Mouse (Mus musculus) kidney, adult 9 months (tissue): ENCODE results near the gene Il17f.
"Not testable (repeated sequence)": the region's sequence is repeated elsewhere in the genome, so short reads cannot be mapped to it uniquely, and the experiment has no call there.

Experiments
- DNase-seq: peaks from one replicate; pipeline ENCODE4 v3.0.0; 2022

Il17f gene

DNA sequence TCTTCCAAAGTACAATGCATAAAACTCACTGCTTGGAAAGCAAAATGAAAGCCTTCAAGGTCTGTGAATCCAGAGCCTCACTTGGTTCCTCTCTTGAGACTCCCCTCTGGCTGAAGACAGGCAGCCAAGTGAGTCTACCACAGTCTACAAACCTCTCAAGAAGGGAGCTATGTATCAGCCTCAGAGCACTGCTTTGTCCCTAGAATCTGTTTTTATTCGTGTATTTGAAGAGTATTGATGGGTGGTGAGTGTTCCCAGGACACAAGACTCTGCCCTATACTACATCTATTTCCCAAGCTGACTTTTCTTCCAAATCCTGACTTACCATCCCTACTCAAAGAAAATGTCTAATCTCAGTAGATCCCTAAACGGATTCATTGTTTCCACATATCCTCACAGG is 12.1 kb downstream of the Il17f start:
- no peak for DNase-seq

DNA sequence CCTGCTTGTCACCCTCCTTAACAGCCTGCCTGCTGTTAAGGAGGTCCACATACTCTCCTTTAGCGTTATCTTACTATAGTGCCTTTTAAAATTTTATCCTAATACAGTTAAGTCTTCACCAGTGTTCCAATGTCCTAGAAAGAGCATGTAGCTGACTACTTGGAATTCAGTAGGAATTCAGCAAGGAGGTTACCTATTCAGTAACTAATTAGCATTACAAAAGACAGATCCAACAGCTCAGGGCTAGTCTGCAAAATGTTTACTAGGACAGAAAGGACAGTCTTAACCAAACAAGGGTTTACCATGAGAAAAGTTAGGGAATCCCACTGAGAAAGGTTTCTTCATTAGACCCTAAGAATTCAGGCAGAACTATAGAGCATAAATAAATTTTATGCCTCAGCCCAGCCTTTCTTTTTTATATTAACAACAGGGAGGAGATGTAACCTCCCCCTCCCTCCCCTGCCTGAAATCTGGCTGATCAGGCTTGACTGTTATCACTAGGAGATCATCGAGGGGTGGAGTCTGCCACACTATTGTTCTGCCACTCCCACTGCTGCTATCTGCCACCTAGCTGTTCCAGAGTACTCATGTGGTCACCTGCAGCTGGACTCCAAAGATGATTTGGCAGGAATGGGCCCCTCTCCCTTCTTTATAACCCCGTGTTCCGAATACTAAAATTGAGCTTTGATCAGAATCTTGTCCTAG is 16.2 kb downstream of the Il17f start:
- not testable (repeated sequence) for DNase-seq

DNA sequence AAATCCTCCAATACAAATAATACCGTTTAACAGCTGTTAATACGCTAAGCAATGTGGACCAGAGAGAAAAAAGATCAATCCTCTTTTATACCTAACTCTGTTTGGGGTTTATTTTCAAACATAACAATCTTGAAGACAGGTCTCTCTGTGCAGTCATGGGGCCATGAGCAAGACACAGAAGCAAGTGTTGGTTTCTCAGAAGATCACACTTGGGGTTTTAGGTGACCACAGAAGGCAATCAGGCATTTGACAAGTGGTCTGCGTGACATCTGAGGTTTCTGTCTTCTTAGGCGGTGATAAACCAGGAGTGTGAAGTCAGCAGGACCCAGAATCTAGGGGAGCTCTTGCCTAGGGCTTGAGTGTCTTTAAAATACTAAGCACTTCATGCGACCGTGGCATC is 23.9 kb downstream of the Il17f start:
- DNase-seq = no peak

DNA sequence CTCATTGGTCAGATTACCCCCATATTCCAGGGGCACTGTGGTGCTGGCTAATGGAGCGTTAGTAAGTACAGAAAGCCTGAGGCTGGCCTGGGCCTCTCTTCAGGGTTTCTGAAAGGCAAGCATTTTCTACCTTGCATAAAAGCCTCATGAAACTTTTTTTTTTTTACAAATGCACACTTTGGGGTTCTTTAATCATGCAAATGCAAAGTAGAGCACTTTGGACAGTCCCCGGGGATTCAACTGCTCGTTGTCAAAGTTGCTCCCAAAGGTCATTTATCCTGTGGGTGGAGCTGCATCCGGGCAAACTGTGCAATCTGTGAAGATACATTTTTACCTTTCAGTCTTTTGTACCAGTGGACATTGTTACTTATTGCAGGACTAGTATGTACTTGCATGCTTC is 29.0 kb downstream of the Il17f start:
- no peak for DNase-seq

DNA sequence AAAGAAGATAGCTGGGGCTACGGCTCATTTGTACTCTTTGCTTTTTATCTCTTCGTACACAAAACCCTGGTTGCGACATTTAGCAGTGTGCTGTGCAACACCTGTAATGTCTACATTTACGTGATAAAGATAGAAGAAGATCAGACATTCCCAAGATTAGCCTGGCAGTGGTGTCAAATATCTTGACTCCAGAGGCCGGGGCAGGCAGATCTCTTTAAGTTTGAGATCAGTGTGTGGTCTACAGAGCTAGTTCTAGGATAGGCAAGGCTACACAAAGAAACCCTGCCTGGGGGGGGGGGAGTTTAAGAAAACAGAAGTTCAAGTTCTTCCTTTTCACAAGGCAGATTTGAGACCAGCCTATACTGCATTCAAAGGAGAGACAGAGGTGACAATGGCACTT is 30.1 kb downstream of the Il17f start:
- no peak for DNase-seq

DNA sequence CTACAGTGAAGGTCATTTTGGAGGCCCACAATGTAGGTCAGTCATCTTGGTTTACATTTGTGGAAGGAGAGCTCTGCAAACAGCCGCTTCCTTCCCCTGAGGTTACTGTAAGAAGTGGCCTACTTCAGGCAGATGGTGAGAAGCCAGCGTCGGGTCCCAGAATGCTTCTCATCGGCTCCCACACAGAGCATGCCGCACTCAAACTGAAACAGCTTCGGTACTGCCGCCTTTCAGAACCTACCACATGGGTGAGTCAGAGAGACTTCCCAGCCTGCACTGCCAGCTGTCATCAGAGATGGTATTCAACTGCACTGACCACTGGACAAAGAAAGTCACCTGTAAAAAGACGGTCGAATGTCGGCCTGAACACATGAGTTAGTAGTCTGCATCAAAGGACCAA is 30.6 kb downstream of the Il17f start:
- DNase-seq = no peak

DNA sequence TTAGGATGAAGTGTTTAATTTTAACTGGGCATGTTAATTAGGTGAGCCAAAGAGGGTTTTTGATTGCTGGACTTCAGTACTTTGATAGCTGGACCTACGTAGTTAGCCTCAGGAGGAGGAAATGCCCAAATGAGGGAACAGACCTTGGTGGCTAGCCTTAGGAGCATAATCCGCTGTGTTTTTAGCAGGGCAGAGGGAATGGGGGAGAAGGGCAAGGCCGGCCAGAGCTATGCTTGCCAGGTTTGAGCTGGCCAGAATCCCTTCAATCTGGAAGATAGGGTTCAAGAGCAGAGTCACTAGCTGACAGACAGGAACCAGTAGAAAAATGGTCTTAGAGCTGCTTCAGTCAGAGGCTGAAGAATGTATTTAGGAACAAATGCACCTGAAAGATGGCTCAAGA is 32.8 kb downstream of the Il17f start:
- DNase-seq = no peak

DNA sequence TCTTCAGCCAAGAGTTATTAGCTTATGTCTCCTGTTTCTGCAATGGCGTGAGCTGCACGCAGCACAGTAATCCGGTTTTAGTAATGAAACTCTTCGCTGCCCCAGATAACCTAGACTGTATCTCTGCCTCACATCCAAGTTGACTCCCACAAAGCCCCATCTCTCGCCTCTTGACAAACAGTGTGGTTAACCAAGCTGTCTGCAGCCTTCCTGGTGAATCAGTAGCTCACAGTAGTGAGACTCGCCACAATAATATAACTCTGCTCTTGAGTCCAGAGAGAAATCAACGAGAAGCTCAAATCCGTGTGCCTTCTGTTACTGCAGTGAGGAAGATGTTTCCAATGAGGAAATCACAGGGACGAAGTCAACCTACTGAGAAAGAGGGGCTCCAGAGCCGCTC is 36.0 kb downstream of the Il17f start:
- no peak for DNase-seq

DNA sequence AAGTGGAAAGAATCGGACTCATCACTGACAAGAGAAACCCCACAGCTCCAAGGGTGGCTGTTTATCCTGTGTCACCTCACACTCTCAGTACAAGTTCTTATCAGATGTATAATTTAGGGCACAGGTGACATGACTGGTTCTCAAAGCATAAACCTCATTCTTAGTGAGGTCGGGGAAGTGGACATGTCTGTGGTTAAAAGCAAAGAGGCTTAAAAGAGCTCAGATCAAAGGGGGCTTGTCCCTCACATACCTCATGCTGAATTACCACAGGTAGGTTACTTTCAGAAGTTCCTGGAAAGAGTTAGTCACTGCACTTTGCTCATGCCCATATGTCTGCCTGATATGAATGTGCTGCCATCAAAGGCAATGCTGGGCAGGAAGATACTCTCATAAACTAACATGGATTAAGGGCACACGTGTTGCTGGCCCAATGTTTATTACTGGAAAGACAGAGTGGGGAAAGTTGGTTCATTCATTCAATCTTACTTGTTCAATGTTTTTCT is 49.9 kb downstream of the Il17f start:
- DNase-seq = no peak

DNA sequence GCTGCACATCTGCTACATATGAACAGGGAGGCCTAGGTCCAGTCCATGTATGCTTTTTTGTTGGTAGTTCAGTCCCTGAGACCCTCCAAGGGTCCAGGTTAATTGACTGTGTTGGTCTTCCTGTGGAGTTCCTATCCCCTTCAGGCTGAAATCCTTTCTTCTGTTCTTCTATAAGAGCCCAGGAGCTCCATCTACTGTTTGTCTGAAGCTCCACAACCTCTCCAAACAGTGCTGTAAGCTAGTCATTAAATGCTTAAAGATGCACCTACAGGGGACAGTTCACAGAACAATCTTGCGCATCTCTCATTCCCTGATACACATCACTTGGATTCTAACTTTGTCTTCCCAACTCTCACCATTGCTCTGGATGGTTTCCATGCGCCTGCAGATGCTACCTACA is 51.9 kb downstream of the Il17f start:
- peak; percentile 37 for DNase-seq

DNA sequence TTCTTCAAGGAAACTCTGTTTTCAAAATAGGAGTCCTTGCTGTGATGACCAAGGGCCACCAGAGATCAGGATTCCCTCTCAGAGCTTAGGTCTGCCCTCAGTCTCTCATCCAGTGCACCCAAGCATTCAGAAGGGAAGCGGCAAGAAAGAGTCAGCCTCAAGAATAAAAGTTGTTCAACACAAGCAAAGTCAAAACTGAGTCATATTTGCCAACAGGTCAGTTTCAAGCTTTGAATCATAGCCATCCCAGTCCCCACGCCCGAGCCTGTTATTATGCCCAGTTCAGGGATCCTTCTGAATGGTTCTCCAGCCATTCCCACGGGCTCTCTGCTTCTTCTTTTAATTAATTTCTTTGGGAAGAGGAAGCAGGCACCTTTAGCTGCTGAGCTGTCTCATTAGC is 53.8 kb downstream of the Il17f start:
- no peak for DNase-seq

DNA sequence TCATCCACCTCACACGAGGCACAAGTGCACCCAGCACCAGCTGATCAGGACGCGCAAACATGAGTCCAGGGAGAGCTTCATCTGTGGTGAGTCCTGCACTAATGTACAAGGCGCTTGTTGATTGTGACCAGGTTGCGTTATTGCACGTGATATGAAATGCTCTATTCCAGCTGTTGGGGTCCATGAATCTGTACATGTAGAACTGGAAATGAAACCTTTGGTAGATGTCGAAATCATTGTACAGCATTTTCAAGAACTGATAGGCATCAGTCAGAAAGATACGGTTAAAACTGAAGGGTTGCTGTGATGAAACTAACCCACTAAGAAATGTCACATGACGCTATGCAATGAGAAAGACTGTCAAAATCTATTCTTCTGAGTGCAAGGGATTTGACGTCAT is 59.5 kb downstream of the Il17f start, which contains the start of gene Il17a:
Il17a (plus strand) TSS at position 3 of the 400 bp plus-strand sequence.
- no peak for DNase-seq
